ENCODE assay signal across 8 mouse cellular contexts in genomic region chr7:132814089-132814450, GRCm38 (mm10). TPM values are rescaled to one million over a fixed set of nuclear protein-coding genes. Genes with fewer than 3 reads are reported as not detected.
DNase-seq lines count a peak whose midpoint lies in the region; ATAC-seq and TF ChIP-seq lines count a peak whose summit lies in the region.

No protein-coding gene starts in this region.

- TF ChIP-seq CTCF in lung, adult 2 months (IDR thresholded peaks at IDR 0.05; ENCODE audit: insufficient read depth, low read length) = no peak
- no peak for TF ChIP-seq CTCF in olfactory bulb, adult 2 months (IDR thresholded peaks at IDR 0.05; ENCODE audit: insufficient read depth, low read depth, low read length)

- H3K27ac ChIP-seq in embryonic facial prominence, embryonic 15.5 days (replicated peaks) = peak overlapping the region; percentile 93
- peak overlapping the region; percentile 95 for H3K27ac ChIP-seq in limb, embryonic 15.5 days
- no peak overlapping the region for H3K27ac ChIP-seq in olfactory bulb, adult 2 months (ENCODE audit: insufficient read depth, low read depth, low read length)

- H3K9ac ChIP-seq in embryonic facial prominence, embryonic 15.5 days = peak overlapping the region; percentile 71
- peak overlapping the region; percentile 76 for H3K9ac ChIP-seq in limb, embryonic 15.5 days

- under 1% methylated on average over 7 of the region's 7 CpGs for WGBS in lung, adult 2 months
- WGBS in embryonic facial prominence, embryonic 15.5 days = under 1% methylated on average over 7 of the region's 7 CpGs
- 3% methylated on average over 7 of the region's 7 CpGs for WGBS in limb, embryonic 15.5 days
- 2% methylated on average over 7 of the region's 7 CpGs for WGBS in olfactory bulb, adult 2 months

- H3K4me3 ChIP-seq in lung, adult 2 months (replicated peaks; ENCODE audit: extremely low read depth, low read depth, low read length) = peak overlapping the region; percentile 61
- peak overlapping the region; percentile 59 for H3K4me3 ChIP-seq in embryonic facial prominence, embryonic 15.5 days (replicated peaks)
- peak overlapping the region; percentile 78 for H3K4me3 ChIP-seq in limb, embryonic 15.5 days
- peak overlapping the region; percentile 60 for H3K4me3 ChIP-seq in olfactory bulb, adult 2 months (ENCODE audit: insufficient read depth, low read depth, low read length)

- peaks cover 17% of the 10 kb centered on the region for H3K4me1 ChIP-seq in lung, adult 2 months (ENCODE audit: control insufficient read depth, insufficient read depth, low read length)
- H3K4me1 ChIP-seq in embryonic facial prominence, embryonic 15.5 days = peaks cover 46% of the 10 kb centered on the region
- peaks cover 42% of the 10 kb centered on the region for H3K4me1 ChIP-seq in limb, embryonic 15.5 days
- H3K4me1 ChIP-seq in olfactory bulb, adult 2 months (ENCODE audit: control insufficient read depth, insufficient read depth, low read length) = peaks cover 18% of the 10 kb centered on the region

- TF ChIP-seq POLR2A in lung, adult 2 months (IDR thresholded peaks at IDR 0.05; ENCODE audit: borderline replicate concordance, extremely low read depth, low read depth, low read length) = no peak
- no peak for TF ChIP-seq POLR2A in olfactory bulb, adult 2 months (IDR thresholded peaks at IDR 0.05; ENCODE audit: insufficient read depth, low read depth, low read length)

- ATAC-seq in embryonic facial prominence, embryonic 15.5 days (ENCODE audit: insufficient number of reproducible peaks, low FRiP score, low TSS enrichment, low read depth) = no peak
- ATAC-seq in limb, embryonic 15.5 days (ENCODE audit: insufficient number of reproducible peaks, low FRiP score, low TSS enrichment, low read depth) = no peak; the same call in 1 of the 2 replicates
- ATAC-seq in inflammation-experienced regulatory T-cells, adult 6 months = no peak

- H3K4me2 ChIP-seq in embryonic facial prominence, embryonic 15.5 days (replicated peaks) = peak overlapping the region; percentile 67
- H3K4me2 ChIP-seq in limb, embryonic 15.5 days = peak overlapping the region; percentile 89

- H3K36me3 ChIP-seq in embryonic facial prominence, embryonic 15.5 days = no peaks in the 10 kb centered on the region
- H3K36me3 ChIP-seq in limb, embryonic 15.5 days = no peaks in the 10 kb centered on the region

- no peak for DNase-seq in lung, adult 2 months
- no peak for DNase-seq in lung, postnatal 14 days
- no peak for DNase-seq in embryo, embryonic 11 days
- no peak for DNase-seq in layer of hippocampus, postnatal 10 days (ENCODE audit: low spot score in 2 of 2)

- no peaks in the 10 kb centered on the region for H3K27me3 ChIP-seq in embryonic facial prominence, embryonic 15.5 days
- no peaks in the 10 kb centered on the region for H3K27me3 ChIP-seq in limb, embryonic 15.5 days

- no peaks in the 10 kb centered on the region for H3K9me3 ChIP-seq in embryonic facial prominence, embryonic 15.5 days (replicated peaks)
- no peaks in the 10 kb centered on the region for H3K9me3 ChIP-seq in limb, embryonic 15.5 days

RNA-seq across cellular contexts. Expression of gene Fam53b, which starts 0.4 kb away (rescaled TPM):
- 79.4 and 80.3 TPM in 2 replicates for polyA plus RNA-seq in lung, adult 2 months (2012; rRNA removed)
- 21.6 and 22.5 TPM in 2 replicates for polyA plus RNA-seq in embryonic facial prominence, embryonic 15.5 days (2015; fragmentation: Nextera tagmentation; extraction: Ambion mirVana)
- polyA plus RNA-seq in limb, embryonic 15.5 days (2015; fragmentation: Nextera tagmentation; extraction: Ambion mirVana) = 18.5 and 20.2 TPM in 2 replicates
- not detected in 2 replicates for polyA plus RNA-seq in olfactory bulb, adult 2 months (2012; ENCODE audit: insufficient read depth, insufficient read length, low replicate concordance, missing spikeins)
- 10 to 100 TPM; 17.1 to 17.2 TPM for total RNA-seq in layer of hippocampus, postnatal 10 days (2021)
- 10 to 100 TPM; 53.1 to 85.7 (median 80.7) TPM for polyA plus RNA-seq in inflammation-experienced regulatory T-cells, adult 6 months (2017; shearing (Covaris generic))

RNA-seq across cellular contexts. Expression of gene Eef1akmt2, which starts 38.4 kb away (rescaled TPM):
- polyA plus RNA-seq in lung, adult 2 months (2012; rRNA removed) = 6.3 and 7.8 TPM in 2 replicates
- polyA plus RNA-seq in embryonic facial prominence, embryonic 15.5 days (2015; fragmentation: Nextera tagmentation; extraction: Ambion mirVana) = 63.9 and 66.9 TPM in 2 replicates
- polyA plus RNA-seq in limb, embryonic 15.5 days (2015; fragmentation: Nextera tagmentation; extraction: Ambion mirVana) = 63.2 and 65.9 TPM in 2 replicates
- not detected in 2 replicates for polyA plus RNA-seq in olfactory bulb, adult 2 months (2012; ENCODE audit: insufficient read depth, insufficient read length, low replicate concordance, missing spikeins)
- 10 to 100 TPM; 37.9 to 42.1 TPM for total RNA-seq in layer of hippocampus, postnatal 10 days (2021)
- 10 to 100 TPM; 60.0 to 76.4 (median 74.4) TPM for polyA plus RNA-seq in inflammation-experienced regulatory T-cells, adult 6 months (2017; shearing (Covaris generic))

RNA-seq across cellular contexts. Expression of gene Abraxas2, which starts 45.0 kb away (rescaled TPM):
- 7.8 and 12.2 TPM in 2 replicates for polyA plus RNA-seq in lung, adult 2 months (2012; rRNA removed)
- polyA plus RNA-seq in embryonic facial prominence, embryonic 15.5 days (2015; fragmentation: Nextera tagmentation; extraction: Ambion mirVana) = 33.9 and 38.1 TPM in 2 replicates
- polyA plus RNA-seq in limb, embryonic 15.5 days (2015; fragmentation: Nextera tagmentation; extraction: Ambion mirVana) = 37.5 and 38.5 TPM in 2 replicates
- not detected in 2 replicates for polyA plus RNA-seq in olfactory bulb, adult 2 months (2012; ENCODE audit: insufficient read depth, insufficient read length, low replicate concordance, missing spikeins)
- 10 to 100 TPM; 28.2 to 31.6 TPM for total RNA-seq in layer of hippocampus, postnatal 10 days (2021)
- 10 to 100 TPM; 34.6 to 40.0 (median 35.9) TPM for polyA plus RNA-seq in inflammation-experienced regulatory T-cells, adult 6 months (2017; shearing (Covaris generic))
